Mouse (Mus musculus): ENCODE results near the gene Pip. TPM values are rescaled to one million over a fixed set of nuclear protein-coding genes. Genes with fewer than 3 reads are reported as not detected.

The Pip gene
- not detected in 2 replicates for polyA plus RNA-seq (2014; fragmentation: Nextera tagmentation; extraction: Ambion mirVana)

GRCm38 (mm10) chr6:41847235-41847634 lies at the start of gene Pip:
Gene Pip, plus strand, starts transcription at chr6:41847535.
- no peak within 1 kb of the TSS for H3K9ac ChIP-seq
- no peak within 1 kb of the TSS for H3K4me2 ChIP-seq (replicated peaks)
- WGBS, result 89% methylated on average over 2 of the region's 2 CpGs
- H3K4me1 ChIP-seq (replicated peaks; ENCODE audit: control insufficient read depth, insufficient read depth, low read length), result no peaks in the 10 kb centered on the region
- no peak within 1 kb of the TSS for H3K4me3 ChIP-seq (replicated peaks; ENCODE audit: low read length)
- ATAC-seq (ENCODE audit: low FRiP score) (no peak), DNase-seq (ENCODE audit: low spot score) (no peak)
- H3K27me3 ChIP-seq (ENCODE audit: control insufficient read depth, insufficient read depth, low read length), result no peaks in the 10 kb centered on the region
- H3K9me3 ChIP-seq (ENCODE audit: control insufficient read depth, low read length), result no peaks in the 10 kb centered on the region
- H3K36me3 ChIP-seq (replicated peaks; ENCODE audit: control insufficient read depth, insufficient read depth), result no peaks in the 10 kb centered on the region
- no peak within 1 kb of the TSS for H3K27ac ChIP-seq

- H3K9me3 ChIP-seq (ENCODE audit: control insufficient read depth, low read length), result no peaks in the 10 kb centered on the region
- no peak overlapping the region for H3K4me2 ChIP-seq (replicated peaks)
- no peaks in the 10 kb centered on the region for H3K27me3 ChIP-seq (ENCODE audit: control insufficient read depth, insufficient read depth, low read length)
- no peak overlapping the region for H3K27ac ChIP-seq
- DNase-seq (ENCODE audit: low spot score) (no peak), ATAC-seq (ENCODE audit: low FRiP score) (no peak)
- no peaks in the 10 kb centered on the region for H3K4me1 ChIP-seq (replicated peaks; ENCODE audit: control insufficient read depth, insufficient read depth, low read length)
- no peaks in the 10 kb centered on the region for H3K36me3 ChIP-seq (replicated peaks; ENCODE audit: control insufficient read depth, insufficient read depth)
- H3K9ac ChIP-seq, result no peak overlapping the region
- H3K4me3 ChIP-seq (replicated peaks; ENCODE audit: low read length), result no peak overlapping the region
These were observed 23.2 kb upstream of the Pip start for GRCm38 (mm10) chr6:41824086-41824485.

- no peak overlapping the region for H3K4me2 ChIP-seq (replicated peaks)
- H3K9me3 ChIP-seq (ENCODE audit: control insufficient read depth, low read length), result no peaks in the 10 kb centered on the region
- no peak overlapping the region for H3K4me3 ChIP-seq (replicated peaks; ENCODE audit: low read length)
- H3K9ac ChIP-seq, result no peak overlapping the region
- H3K36me3 ChIP-seq (replicated peaks; ENCODE audit: control insufficient read depth, insufficient read depth), result no peaks in the 10 kb centered on the region
- H3K27me3 ChIP-seq (ENCODE audit: control insufficient read depth, insufficient read depth, low read length), result no peaks in the 10 kb centered on the region
- ATAC-seq (ENCODE audit: low FRiP score), result no peak
- no peak overlapping the region for H3K27ac ChIP-seq
- no peak for DNase-seq (ENCODE audit: low spot score)
- 83% methylated on average over 2 of the region's 2 CpGs for WGBS
- no peaks in the 10 kb centered on the region for H3K4me1 ChIP-seq (replicated peaks; ENCODE audit: control insufficient read depth, insufficient read depth, low read length)
These were observed 17.8 kb upstream of the Pip start for GRCm38 (mm10) chr6:41829516-41829915.

GRCm38 (mm10) chr6:41852689-41853088 lies 5.4 kb downstream of the Pip start, which contains the start of gene Sval2:
Gene Sval2, plus strand, starts transcription at chr6:41852989.
- H3K27me3 ChIP-seq (ENCODE audit: control insufficient read depth, insufficient read depth, low read length), result no peaks in the 10 kb centered on the region
- no peak within 1 kb of the TSS for H3K4me2 ChIP-seq (replicated peaks)
- WGBS, result 88% methylated on average over 3 of the region's 3 CpGs
- H3K9me3 ChIP-seq (ENCODE audit: control insufficient read depth, low read length), result no peaks in the 10 kb centered on the region
- no peak for ATAC-seq (ENCODE audit: low FRiP score)
- no peaks in the 10 kb centered on the region for H3K4me1 ChIP-seq (replicated peaks; ENCODE audit: control insufficient read depth, insufficient read depth, low read length)
- no peak within 1 kb of the TSS for H3K4me3 ChIP-seq (replicated peaks; ENCODE audit: low read length)
- H3K27ac ChIP-seq, result no peak within 1 kb of the TSS
- DNase-seq (ENCODE audit: low spot score), result no peak
- H3K9ac ChIP-seq, result no peak within 1 kb of the TSS
- H3K36me3 ChIP-seq (replicated peaks; ENCODE audit: control insufficient read depth, insufficient read depth), result no peaks in the 10 kb centered on the region

- no peaks in the 10 kb centered on the region for H3K4me1 ChIP-seq (replicated peaks; ENCODE audit: control insufficient read depth, insufficient read depth, low read length)
- H3K9me3 ChIP-seq (ENCODE audit: control insufficient read depth, low read length), result no peaks in the 10 kb centered on the region
- no peak overlapping the region for H3K9ac ChIP-seq
- no peaks in the 10 kb centered on the region for H3K36me3 ChIP-seq (replicated peaks; ENCODE audit: control insufficient read depth, insufficient read depth)
- DNase-seq (ENCODE audit: low spot score), result no peak
- H3K27me3 ChIP-seq (ENCODE audit: control insufficient read depth, insufficient read depth, low read length), result no peaks in the 10 kb centered on the region
- no peak overlapping the region for H3K4me3 ChIP-seq (replicated peaks; ENCODE audit: low read length)
- no peak for ATAC-seq (ENCODE audit: low FRiP score)
- H3K4me2 ChIP-seq (replicated peaks), result no peak overlapping the region
- 90% methylated on average over 2 of the region's 2 CpGs for WGBS
- H3K27ac ChIP-seq, result no peak overlapping the region
These were observed 16.7 kb downstream of the Pip start for GRCm38 (mm10) chr6:41864038-41864437.

Other genes starting within 250 kb of the Pip start
- 33.5 and 41.7 TPM in 2 replicates for gene Ephb6, start 242.1 kb upstream of the Pip start, polyA plus RNA-seq (2014; fragmentation: Nextera tagmentation; extraction: Ambion mirVana)
- gene Trpv6, start 211.1 kb upstream of the Pip start, polyA plus RNA-seq (2014; fragmentation: Nextera tagmentation; extraction: Ambion mirVana), result 0.92 and 1.4 TPM in 2 replicates
- gene Trpv5, start 166.8 kb upstream of the Pip start, polyA plus RNA-seq (2014; fragmentation: Nextera tagmentation; extraction: Ambion mirVana), result not detected in 2 replicates
- not detected in 2 replicates for gene Llcfc1, start 163.1 kb upstream of the Pip start, polyA plus RNA-seq (2014; fragmentation: Nextera tagmentation; extraction: Ambion mirVana)
- 0.23 and 0.39 TPM in 2 replicates for gene Kel, start 143.2 kb upstream of the Pip start, polyA plus RNA-seq (2014; fragmentation: Nextera tagmentation; extraction: Ambion mirVana)
- gene Olfr459, start 72.4 kb upstream of the Pip start, polyA plus RNA-seq (2014; fragmentation: Nextera tagmentation; extraction: Ambion mirVana), result not detected in 2 replicates
- gene Sval2, start 5.5 kb downstream of the Pip start, polyA plus RNA-seq (2014; fragmentation: Nextera tagmentation; extraction: Ambion mirVana), result not detected in 2 replicates
- not detected in 2 replicates for gene Sval1, start 104.1 kb downstream of the Pip start, polyA plus RNA-seq (2014; fragmentation: Nextera tagmentation; extraction: Ambion mirVana)
- not detected in 2 replicates for gene Sval3, start 120.6 kb downstream of the Pip start, polyA plus RNA-seq (2014; fragmentation: Nextera tagmentation; extraction: Ambion mirVana)
- gene Sva, start 190.9 kb downstream of the Pip start, polyA plus RNA-seq (2014; fragmentation: Nextera tagmentation; extraction: Ambion mirVana), result not detected in 2 replicates

All from hindbrain, embryonic 14.5 days (tissue).